ENCODE assay signal across 8 mouse cellular contexts in the genomic region with DNA sequence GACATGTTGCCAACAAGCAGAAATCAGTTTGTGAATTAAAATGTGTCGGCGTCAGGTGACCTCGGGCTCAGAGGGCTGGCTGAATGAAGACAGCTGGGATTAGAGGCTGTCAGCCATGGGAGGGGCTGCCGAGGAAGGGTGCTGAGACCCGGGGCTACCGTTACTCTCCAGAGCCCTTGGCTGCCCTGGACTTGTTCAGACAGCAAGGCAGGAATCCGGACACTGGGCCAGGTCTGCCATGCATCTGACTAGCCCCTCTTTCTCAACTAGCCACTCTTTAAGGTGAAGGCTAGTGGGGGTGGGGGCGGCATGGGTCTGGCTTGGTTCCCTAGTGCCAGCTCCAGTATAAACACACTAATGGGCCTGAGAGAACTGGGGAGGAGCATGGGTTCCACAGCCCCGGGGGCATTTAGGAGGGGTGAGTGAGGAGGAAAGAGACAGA. TPM values are rescaled to one million over a fixed set of nuclear protein-coding genes. Genes with fewer than 3 reads are reported as not detected.
A peak's percentile ranks its signal among the peaks of the same experiment; 100 is the strongest.
DNase-seq lines count a peak whose midpoint lies in the region; ATAC-seq and TF ChIP-seq lines count a peak whose summit lies in the region.
"Had no signal": no experiment of that assay in that cellular context is flagged by ENCODE, and none has a peak within 500 bp of the region (broad histone marks: within the 10 kb centered on the region; RNA-seq: fewer than 3 reads in every experiment).

No protein-coding gene starts in this region.

- no peak for TF ChIP-seq CTCF in forebrain, postnatal 0 days (IDR thresholded peaks at IDR 0.05; ENCODE audit: low read depth)

- ATAC-seq in forebrain, postnatal 0 days, result peak; percentile 84
- no peak for ATAC-seq in megakaryocyte, adult 5-6 weeks (ENCODE audit: poor library complexity, severe bottlenecking)

- no peaks in the 10 kb centered on the region for H3K36me3 ChIP-seq in forebrain, postnatal 0 days (ENCODE audit: insufficient read depth)

- peak overlapping the region; percentile 14; the same call in 1 of the 2 replicates for H3K4me3 ChIP-seq in forebrain, postnatal 0 days (ENCODE audit: low read depth, low read length)

- peak; percentile 17 for DNase-seq in ZHBTc4 (ENCODE audit: low read depth, low spot score)
- DNase-seq in cerebellum, adult 18-20 months, result peak; percentile 30 to 33
- DNase-seq in forebrain, postnatal 0 days, result peak; percentile 43
- DNase-seq in kidney, postnatal 4 days, result peak; percentile 32 to 53
- DNase-seq in ovary, postnatal 14 days (ENCODE audit: low spot score), result no peak
- no peak for DNase-seq in thymus, postnatal 10 days (ENCODE audit: low spot score in 2 of 2)

- no peaks in the 10 kb centered on the region for H3K27me3 ChIP-seq in forebrain, postnatal 0 days (ENCODE audit: insufficient read depth, low read length)

- no peaks in the 10 kb centered on the region for H3K9me3 ChIP-seq in forebrain, postnatal 0 days (ENCODE audit: low read length)

- peak overlapping the region; percentile 41 for H3K4me2 ChIP-seq in forebrain, postnatal 0 days (ENCODE audit: low read depth)

- H3K27ac ChIP-seq in forebrain, postnatal 0 days (ENCODE audit: low read depth, low read length), result 0 out of 2 replicates have a peak overlapping the region, but pooled peaks have one; percentile 50
- H3K27ac ChIP-seq: liver, embryonic 14.5 days had no signal

- 13% methylated on average over 9 of the region's 9 CpGs for WGBS in forebrain, postnatal 0 days

- peaks cover 7% of the 10 kb centered on the region; the same call in 1 of the 2 replicates for H3K4me1 ChIP-seq in forebrain, postnatal 0 days (ENCODE audit: insufficient read depth)

- H3K9ac ChIP-seq in forebrain, postnatal 0 days, result no peak overlapping the region
- H3K9ac ChIP-seq: liver, embryonic 14.5 days had no signal

RNA-seq across cellular contexts. Expression of a gene that starts 24.4 kb away (rescaled TPM):
- 91.6 and 117 TPM in 2 replicates for total RNA-seq in forebrain, postnatal 0 days (2014; rRNA removed)
- polyA plus RNA-seq in forebrain, postnatal 0 days (2015; fragmentation: Nextera tagmentation; extraction: Ambion mirVana), result 102 and 103 TPM in 2 replicates
- total RNA-seq in megakaryocyte, adult 5-6 weeks (2015), result 45.8 and 46.8 TPM in 2 replicates
- total RNA-seq in megakaryocyte, adult 5-6 weeks (2017), result 45.5 and 51.8 TPM in 2 replicates

RNA-seq across cellular contexts. Expression of a gene that starts 27.6 kb away (rescaled TPM):
- 0.62 TPM in 2 replicates for total RNA-seq in forebrain, postnatal 0 days (2014; rRNA removed)
- 0.40 and 0.97 TPM in 2 replicates for polyA plus RNA-seq in forebrain, postnatal 0 days (2015; fragmentation: Nextera tagmentation; extraction: Ambion mirVana)
- total RNA-seq in megakaryocyte, adult 5-6 weeks (2015), result not detected in 2 replicates
- total RNA-seq in megakaryocyte, adult 5-6 weeks (2017), result not detected in 2 replicates

RNA-seq across cellular contexts. Expression of a gene that starts 51.9 kb away (rescaled TPM):
- 4.4 and 6.1 TPM in 2 replicates for total RNA-seq in forebrain, postnatal 0 days (2014; rRNA removed)
- 4.1 and 8.1 TPM in 2 replicates for polyA plus RNA-seq in forebrain, postnatal 0 days (2015; fragmentation: Nextera tagmentation; extraction: Ambion mirVana)
- not detected in 2 replicates for total RNA-seq in megakaryocyte, adult 5-6 weeks (2015)
- total RNA-seq in megakaryocyte, adult 5-6 weeks (2017), result not detected in 2 replicates

Comparison
In these comparisons a context has a peak if more than half of its experiments do, and no peak if none do; other contexts are left out.
1. DNase-seq: peak in ZHBTc4 (single experiment), cerebellum, adult 18-20 months (2 of 2), forebrain, postnatal 0 days (single experiment) and kidney, postnatal 4 days (2 of 2); none in ovary, postnatal 14 days (single experiment) and thymus, postnatal 10 days (0 of 2).